Mouse (Mus musculus): ENCODE results near the gene Ercc4.

DNA sequence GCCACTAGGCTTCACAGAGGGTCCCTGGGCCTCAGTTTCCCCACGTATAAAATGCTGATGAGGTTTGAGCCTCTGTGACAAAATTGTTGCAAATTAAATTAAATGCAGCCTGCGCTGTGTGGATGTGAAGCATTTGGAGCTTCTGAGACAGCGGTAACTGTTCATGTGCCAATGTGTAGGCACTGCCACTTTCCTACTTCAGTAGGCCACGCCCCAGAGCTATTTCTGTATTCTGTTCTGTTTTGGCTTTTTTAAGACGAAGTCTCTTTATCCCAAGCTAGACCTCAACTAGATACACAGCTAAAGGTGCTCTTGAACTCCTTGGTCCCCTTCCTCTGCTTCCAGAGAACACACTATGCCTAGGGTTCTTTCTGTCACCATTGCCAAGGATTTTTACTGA lies 85.4 kb downstream of the Ercc4 start:
- no peak for TF ChIP-seq GATA1 (IDR thresholded peaks at IDR 0.05; ENCODE audit: low read length)
- no peak for TF ChIP-seq TAL1 (IDR thresholded peaks at IDR 0.05; ENCODE audit: low read length)
